Mouse (Mus musculus): ENCODE results near the gene Tbc1d4. TPM values are rescaled to one million over a fixed set of nuclear protein-coding genes. Genes with fewer than 3 reads are reported as not detected.
A peak's percentile ranks its signal among the peaks of the same experiment; 100 is the strongest.

Tbc1d4 gene
- polyA plus RNA-seq, 1 experiment = 10.6 TPM

GRCm38 (mm10) chr14:101468143-101468542 is 140.8 kb downstream of the Tbc1d4 start:
- TF ChIP-seq POLR2A (IDR thresholded peaks at IDR 0.05; ENCODE audit: borderline replicate concordance, extremely low read depth, low read depth, low read length) (no peak), CTCF (IDR thresholded peaks at IDR 0.05; ENCODE audit: insufficient read depth, low read length) (no peak)
- no peak for DNase-seq
- WGBS = 88% methylated on average over 4 of the region's 4 CpGs
- Histone ChIP-seq H3K4me1 (ENCODE audit: control insufficient read depth, insufficient read depth, low read length) (no peaks in the 10 kb centered on the region), H3K4me3 (replicated peaks; ENCODE audit: extremely low read depth, low read depth, low read length) (no peak overlapping the region)

DNA sequence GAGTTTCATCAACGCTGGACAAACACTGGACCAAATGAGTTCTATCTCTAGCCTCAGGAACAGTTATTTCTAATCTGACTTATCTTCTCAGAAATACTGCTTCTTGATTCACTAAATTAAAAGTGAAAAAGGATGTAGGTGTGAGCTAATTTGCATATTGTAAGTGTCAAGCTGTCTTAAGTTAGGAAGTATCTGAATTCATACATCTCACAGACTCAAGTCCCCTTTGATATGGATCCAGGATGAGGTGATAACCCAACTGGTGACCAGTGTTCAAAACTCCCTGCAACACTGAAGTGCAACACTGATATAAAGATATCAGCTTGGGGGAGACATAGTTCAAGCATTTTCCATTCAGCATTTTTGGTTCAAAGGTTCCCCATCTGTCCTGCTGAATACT is 141.5 kb downstream of the Tbc1d4 start:
- 92% methylated on average over 1 of the region's 1 CpGs for WGBS
- TF ChIP-seq CTCF (IDR thresholded peaks at IDR 0.05; ENCODE audit: insufficient read depth, low read length) (no peak), POLR2A (IDR thresholded peaks at IDR 0.05; ENCODE audit: borderline replicate concordance, extremely low read depth, low read depth, low read length) (no peak)
- no peak for DNase-seq

DNA sequence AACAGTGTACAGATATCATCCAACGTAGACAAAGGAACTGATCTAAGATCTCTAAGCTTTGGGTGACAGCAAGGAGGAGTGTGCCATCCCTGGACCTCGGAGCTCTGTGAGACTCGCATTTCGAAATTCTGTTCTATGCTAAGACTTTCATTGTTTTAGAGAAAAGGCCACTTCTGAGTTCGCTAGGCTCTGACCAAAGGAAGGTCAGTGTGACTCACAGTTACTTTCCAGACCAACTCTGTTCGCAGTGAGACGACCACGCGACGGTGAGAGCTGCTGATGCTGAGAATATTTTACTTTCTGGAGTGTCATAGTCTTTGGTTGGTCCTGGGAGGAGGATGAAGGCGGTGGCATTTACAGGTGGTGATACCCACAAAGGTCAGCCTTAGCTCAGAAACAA is 142.5 kb downstream of the Tbc1d4 start:
- 90% methylated on average over 11 of the region's 11 CpGs for WGBS
- Histone ChIP-seq H3K4me1 (ENCODE audit: control insufficient read depth, insufficient read depth, low read length) (no peaks in the 10 kb centered on the region), H3K4me3 (replicated peaks; ENCODE audit: extremely low read depth, low read depth, low read length) (no peak overlapping the region)
- no peak for DNase-seq
- TF ChIP-seq CTCF (IDR thresholded peaks at IDR 0.05; ENCODE audit: insufficient read depth, low read length) = no peak
- TF ChIP-seq POLR2A (IDR thresholded peaks at IDR 0.05; ENCODE audit: borderline replicate concordance, extremely low read depth, low read depth, low read length) = no peak

More for the DNA sequence above, 141.5 kb downstream of the Tbc1d4 start:
- no peaks in the 10 kb centered on the region for H3K4me1 ChIP-seq (ENCODE audit: control insufficient read depth, insufficient read depth, low read length)
- no peak overlapping the region for H3K4me3 ChIP-seq (replicated peaks; ENCODE audit: extremely low read depth, low read depth, low read length)

DNA sequence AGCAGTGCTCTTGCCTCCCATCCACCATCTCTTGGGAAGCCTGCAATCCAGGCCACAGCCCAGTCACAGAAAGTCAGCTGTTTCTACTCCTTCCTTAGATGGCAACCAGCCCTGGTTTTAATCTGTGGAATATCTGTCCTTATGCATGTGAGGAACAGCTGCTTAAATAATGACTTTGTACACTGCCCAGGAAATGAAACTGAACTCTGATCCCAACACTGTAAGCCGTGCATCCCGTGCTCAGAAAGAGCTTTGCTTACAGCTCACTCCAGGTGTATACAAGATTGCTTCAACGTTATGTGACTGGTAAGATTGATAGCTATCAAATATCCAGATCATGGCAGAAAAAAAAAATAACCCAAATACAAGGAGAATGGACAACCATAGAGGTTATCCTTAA is 143.1 kb downstream of the Tbc1d4 start:
- no peak for DNase-seq
- Histone ChIP-seq H3K4me1 (ENCODE audit: control insufficient read depth, insufficient read depth, low read length) (no peaks in the 10 kb centered on the region), H3K4me3 (replicated peaks; ENCODE audit: extremely low read depth, low read depth, low read length) (no peak overlapping the region)
- 75% methylated on average over 3 of the region's 3 CpGs for WGBS
- TF ChIP-seq CTCF (IDR thresholded peaks at IDR 0.05; ENCODE audit: insufficient read depth, low read length) = no peak

GRCm38 (mm10) chr14:101460768-101461167 is 148.2 kb downstream of the Tbc1d4 start:
- TF ChIP-seq CTCF (IDR thresholded peaks at IDR 0.05; ENCODE audit: insufficient read depth, low read length) = peak; percentile 64
- no peak for TF ChIP-seq POLR2A (IDR thresholded peaks at IDR 0.05; ENCODE audit: borderline replicate concordance, extremely low read depth, low read depth, low read length)
- no peak overlapping the region for H3K4me3 ChIP-seq (replicated peaks; ENCODE audit: extremely low read depth, low read depth, low read length)
- DNase-seq = peak; percentile 43
- 14% methylated on average over 6 of the region's 6 CpGs for WGBS
- no peaks in the 10 kb centered on the region for H3K4me1 ChIP-seq (ENCODE audit: control insufficient read depth, insufficient read depth, low read length)

GRCm38 (mm10) chr14:101452915-101453314 is 156.1 kb downstream of the Tbc1d4 start:
- Histone ChIP-seq H3K4me1 (ENCODE audit: control insufficient read depth, insufficient read depth, low read length) (no peaks in the 10 kb centered on the region), H3K4me3 (replicated peaks; ENCODE audit: extremely low read depth, low read depth, low read length) (no peak overlapping the region)
- no peak for DNase-seq
- 44% methylated on average over 6 of the region's 6 CpGs for WGBS
- TF ChIP-seq POLR2A (IDR thresholded peaks at IDR 0.05; ENCODE audit: borderline replicate concordance, extremely low read depth, low read depth, low read length) (no peak), CTCF (IDR thresholded peaks at IDR 0.05; ENCODE audit: insufficient read depth, low read length) (no peak)

DNA sequence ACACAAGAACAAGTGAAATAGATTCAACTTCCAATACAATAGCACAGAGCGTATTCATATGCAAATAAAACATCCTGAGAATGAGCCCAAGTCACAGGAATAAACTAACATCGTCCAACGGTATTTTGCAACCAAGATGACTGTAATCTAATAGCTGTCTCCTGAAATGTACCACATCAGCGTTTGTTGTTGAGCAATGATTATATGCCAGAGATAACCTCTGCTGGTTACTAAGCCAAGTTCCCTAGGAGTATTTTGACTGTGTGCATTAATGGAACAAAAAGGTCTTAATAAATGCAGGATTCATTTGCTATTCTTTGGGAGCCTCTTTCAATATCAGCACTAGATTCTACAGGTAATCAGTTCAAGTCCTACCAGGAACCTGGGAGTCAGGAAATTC is 161.1 kb downstream of the Tbc1d4 start:
- 66% methylated on average over 4 of the region's 4 CpGs for WGBS
- Histone ChIP-seq H3K4me3 (replicated peaks; ENCODE audit: extremely low read depth, low read depth, low read length) (no peak overlapping the region), H3K4me1 (ENCODE audit: control insufficient read depth, insufficient read depth, low read length) (no peaks in the 10 kb centered on the region)
- no peak for DNase-seq
- no peak for TF ChIP-seq CTCF (IDR thresholded peaks at IDR 0.05; ENCODE audit: insufficient read depth, low read length)
- no peak for TF ChIP-seq POLR2A (IDR thresholded peaks at IDR 0.05; ENCODE audit: borderline replicate concordance, extremely low read depth, low read depth, low read length)

DNA sequence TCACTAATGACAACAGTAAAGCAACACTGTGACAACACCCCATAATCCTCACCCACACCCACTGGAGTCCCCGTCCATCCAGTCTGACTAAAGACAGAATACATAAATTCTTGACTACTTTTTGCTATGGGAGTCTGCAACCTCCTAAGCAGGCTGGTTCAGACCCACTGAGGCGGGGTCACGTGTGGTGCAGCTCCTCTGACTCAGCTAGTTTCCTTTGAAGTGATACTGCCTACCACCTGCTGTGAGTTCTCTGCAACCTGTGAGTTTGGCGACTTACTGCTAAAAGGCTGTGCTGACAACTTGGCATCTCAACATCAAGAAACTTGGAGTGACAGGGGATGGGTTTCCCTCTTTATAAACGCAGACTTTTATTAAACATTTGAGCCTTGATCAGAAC is 163.8 kb downstream of the Tbc1d4 start:
- Histone ChIP-seq H3K4me1 (ENCODE audit: control insufficient read depth, insufficient read depth, low read length) (no peaks in the 10 kb centered on the region), H3K4me3 (replicated peaks; ENCODE audit: extremely low read depth, low read depth, low read length) (no peak overlapping the region)
- no peak for DNase-seq
- TF ChIP-seq POLR2A (IDR thresholded peaks at IDR 0.05; ENCODE audit: borderline replicate concordance, extremely low read depth, low read depth, low read length) = no peak
- TF ChIP-seq CTCF (IDR thresholded peaks at IDR 0.05; ENCODE audit: insufficient read depth, low read length) = no peak
- WGBS = 71% methylated on average over 5 of the region's 5 CpGs

DNA sequence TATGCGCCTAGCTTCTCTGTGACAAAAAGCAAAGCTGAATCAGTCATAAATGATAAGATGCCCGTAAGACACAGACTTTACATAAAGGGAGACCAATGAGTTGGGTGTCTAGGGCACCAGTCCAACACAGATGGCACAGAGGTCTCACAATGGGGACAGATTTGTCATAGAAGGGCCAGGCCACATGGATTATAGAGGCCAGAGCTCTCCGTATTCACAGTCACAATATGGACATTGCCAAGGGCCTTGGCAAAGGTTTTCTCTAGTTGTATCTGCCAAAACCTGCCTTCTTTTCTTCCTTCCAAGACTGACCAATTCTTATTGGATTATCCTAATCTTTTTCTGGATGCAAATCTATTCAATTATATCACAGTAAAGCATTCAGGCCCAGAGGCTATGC is 171.1 kb downstream of the Tbc1d4 start:
- DNase-seq = no peak
- WGBS = 78% methylated on average over 3 of the region's 3 CpGs
- Histone ChIP-seq H3K4me1 (ENCODE audit: control insufficient read depth, insufficient read depth, low read length) (no peaks in the 10 kb centered on the region), H3K4me3 (replicated peaks; ENCODE audit: extremely low read depth, low read depth, low read length) (no peak overlapping the region)
- TF ChIP-seq CTCF (IDR thresholded peaks at IDR 0.05; ENCODE audit: insufficient read depth, low read length) = no peak
- TF ChIP-seq POLR2A (IDR thresholded peaks at IDR 0.05; ENCODE audit: borderline replicate concordance, extremely low read depth, low read depth, low read length) = no peak

DNA sequence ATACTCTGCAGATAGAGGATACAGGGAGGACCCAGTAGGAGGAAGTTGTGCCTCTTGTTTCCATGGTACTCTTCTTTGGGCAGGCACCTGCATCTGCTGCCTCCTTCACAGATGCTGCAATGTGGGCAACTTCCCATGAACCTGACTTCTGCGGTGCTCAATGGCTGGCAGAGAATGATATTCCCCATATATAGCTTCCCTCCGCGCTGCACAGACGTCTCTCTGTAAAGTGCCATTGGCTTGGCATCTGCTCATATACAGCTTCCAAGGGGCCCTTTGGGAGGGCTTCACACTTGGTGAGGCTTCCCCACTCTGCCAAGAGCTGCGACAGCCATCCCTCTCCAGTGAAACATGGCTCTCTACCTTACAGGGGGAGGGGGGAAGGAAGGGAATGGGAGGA is 178.5 kb downstream of the Tbc1d4 start:
- H3K4me3 ChIP-seq (replicated peaks; ENCODE audit: extremely low read depth, low read depth, low read length) = no peak overlapping the region
- TF ChIP-seq CTCF (IDR thresholded peaks at IDR 0.05; ENCODE audit: insufficient read depth, low read length) (no peak), POLR2A (IDR thresholded peaks at IDR 0.05; ENCODE audit: borderline replicate concordance, extremely low read depth, low read depth, low read length) (no peak)
- no peaks in the 10 kb centered on the region for H3K4me1 ChIP-seq (ENCODE audit: control insufficient read depth, insufficient read depth, low read length)
- DNase-seq = no peak
- 84% methylated on average over 5 of the region's 5 CpGs for whole genome bisulfite sequencing

All from lung, adult 2 months (tissue).